Mouse (Mus musculus) midbrain, embryonic 13.5 days (tissue): ENCODE data around the gene Nlrp9c. TPM values are rescaled to one million over a fixed set of nuclear protein-coding genes. Genes with fewer than 3 reads are reported as not detected.
"Not testable (repeated sequence)": the region's sequence is repeated elsewhere in the genome, so short reads cannot be mapped to it uniquely, and the experiment has no call there.

Experiments used
- ATAC-seq: fragments of 200-750 bp; cut with Nextera tagmentation; 2 replicates; pipeline ENCODE4 v1.8.0; 2017; ENCODE audit warnings: mild to moderate bottlenecking, moderate TSS enrichment, moderate library complexity
- H3K27ac ChIP-seq: fragments of 300-500 bp; sonication (generic); 2 replicates; pipeline ENCODE4 v1.5.1; 2015; ENCODE audit warnings: inconsistent platforms, mild to moderate bottlenecking, moderate library complexity
- H3K27me3 ChIP-seq: fragments of 300-500 bp; sonication (generic); 2 replicates; pipeline ENCODE4 v1.6.1; 2015; ENCODE audit warnings: mild to moderate bottlenecking, inconsistent platforms
- H3K36me3 ChIP-seq: fragments of 300-500 bp; sonication (generic); 2 replicates; pipeline ENCODE4 v1.6.1; 2015; ENCODE audit warnings: mild to moderate bottlenecking, inconsistent platforms
- H3K4me1 ChIP-seq: fragments of 300-500 bp; sonication (generic); replicated peaks from 2 replicates; pipeline ENCODE4 v1.6.1; 2015; ENCODE audit warnings: inconsistent platforms
- H3K4me2 ChIP-seq: fragments of 300-500 bp; sonication (generic); replicated peaks from 2 replicates; pipeline ENCODE4 v1.6.1; 2015; ENCODE audit warnings: moderate library complexity, mild to moderate bottlenecking, inconsistent platforms
- H3K4me3 ChIP-seq: fragments of 300-500 bp; sonication (generic); replicated peaks from 2 replicates; pipeline ENCODE4 v1.5.1; 2015; ENCODE audit warnings: mild to moderate bottlenecking, inconsistent platforms
- H3K9ac ChIP-seq: fragments of 300-500 bp; sonication (generic); replicated peaks from 2 replicates; pipeline ENCODE4 v1.6.1; 2015; ENCODE audit warnings: mild to moderate bottlenecking, inconsistent platforms
- H3K9me3 ChIP-seq: fragments of 300-500 bp; sonication (generic); 2 replicates; pipeline ENCODE4 v1.6.1; 2016; ENCODE audit warnings: mild to moderate bottlenecking, inconsistent platforms
- WGBS: fragments of 180-500 bp; shearing (Covaris S2); methylation state at CpG from one replicate; pipeline ENCODE4 v1.1.7; 2015; 5-methylcytosine and 5-hydroxymethylcytosine counted together
- polyA plus RNA-seq: library from polyadenylated mRNA; unstranded; fragments of >200 nt; fragmentation: Nextera tagmentation; extraction: Ambion mirVana; gene quantifications from 2 replicates; pipeline ENCODE4 v1.2.1, GENCODE M21; 2015

Gene Nlrp9c
- polyA plus RNA-seq = not detected in 2 replicates

DNA sequence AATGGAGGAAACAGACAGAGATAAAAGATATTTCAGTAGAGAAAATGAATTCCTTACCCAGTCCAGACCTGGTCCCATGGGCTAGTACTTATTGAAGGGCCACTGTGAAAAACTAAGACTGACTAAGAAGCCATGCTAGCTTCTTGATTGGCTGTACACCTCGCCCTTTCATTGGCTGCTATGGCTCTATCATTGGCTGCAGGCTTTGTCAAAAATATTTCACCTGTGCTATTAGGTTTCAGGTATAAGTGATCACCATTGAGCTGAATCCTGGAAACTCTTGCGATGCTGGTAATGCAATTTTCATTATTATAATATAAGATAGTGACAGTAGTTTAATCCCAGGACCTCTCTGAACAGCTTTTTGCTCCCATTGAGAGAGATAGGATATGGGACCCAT is at the start of gene Nlrp9c:
Nlrp9c (minus strand) TSS at position 101 of the 400 bp plus-strand sequence.
- ATAC-seq, H3K9ac ChIP-seq, H3K36me3 ChIP-seq, H3K4me2 ChIP-seq, H3K27ac ChIP-seq, H3K4me3 ChIP-seq, H3K27me3 ChIP-seq, H3K4me1 ChIP-seq: not testable (repeated sequence)
- peaks cover 21% of the 10 kb centered on the region for H3K9me3 ChIP-seq
- WGBS = 68% methylated on average over 2 of the region's 2 CpGs

DNA sequence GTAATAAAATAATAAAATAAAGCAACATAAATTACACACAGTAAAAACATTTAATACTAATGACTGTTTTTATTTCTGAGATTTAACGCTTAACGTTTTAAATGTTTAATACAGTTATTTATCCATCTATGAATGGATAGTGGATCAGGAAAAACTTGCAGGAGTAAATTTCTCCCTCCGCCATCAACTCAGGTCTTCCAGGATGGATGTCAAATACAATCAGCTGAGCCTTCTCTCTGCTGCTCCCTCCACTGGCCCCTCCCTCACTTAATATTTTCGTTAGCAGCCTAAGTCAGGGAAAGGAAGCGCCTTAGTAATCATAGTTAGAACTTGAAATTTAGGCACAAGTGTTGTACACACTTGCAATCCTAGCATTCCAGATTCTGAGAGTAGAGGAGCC is 31.3 kb upstream of the Nlrp9c start, which contains the start of gene Nlrp4a:
Nlrp4a (plus strand) TSS at position 301 of the 400 bp plus-strand sequence.
- no peak within 1 kb of the TSS for H3K27ac ChIP-seq
- no peaks in the 10 kb centered on the region for H3K36me3 ChIP-seq
- H3K9ac ChIP-seq = no peak within 1 kb of the TSS
- ATAC-seq = no peak
- H3K27me3 ChIP-seq = no peaks in the 10 kb centered on the region
- no peak within 1 kb of the TSS for H3K4me2 ChIP-seq
- no peaks in the 10 kb centered on the region for H3K4me1 ChIP-seq
- H3K9me3 ChIP-seq = peaks cover 4% of the 10 kb centered on the region; the same call in 1 of the 2 replicates
- no peak within 1 kb of the TSS for H3K4me3 ChIP-seq
- WGBS = 87% methylated on average over 5 of the region's 5 CpGs

DNA sequence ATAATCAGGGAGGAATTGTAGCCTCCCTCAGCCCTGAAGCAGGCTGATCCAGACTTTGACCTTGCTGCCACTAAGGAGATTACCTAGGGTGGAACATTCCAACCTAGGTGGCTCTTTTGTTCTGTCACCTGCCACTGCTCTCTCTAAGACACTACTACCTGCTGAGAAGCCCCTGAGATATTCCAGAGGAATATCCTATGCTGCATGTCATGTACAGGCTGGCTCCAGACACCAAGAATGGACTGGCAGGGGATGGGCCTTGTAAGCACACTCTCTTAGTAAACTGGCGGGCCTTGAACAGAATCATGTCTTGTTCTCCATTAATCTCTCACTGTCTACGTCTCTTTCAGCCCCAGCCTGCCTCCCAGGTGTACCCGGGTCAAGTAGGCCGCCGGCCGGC is 11.7 kb downstream of the Nlrp9c start:
- WGBS = 88% methylated on average over 6 of the region's 6 CpGs
- H3K4me1 ChIP-seq, H3K27me3 ChIP-seq: not testable (repeated sequence)

GRCm38 (mm10) chr7:26391137-26391536 is 12.4 kb downstream of the Nlrp9c start:
- H3K36me3 ChIP-seq, H3K4me1 ChIP-seq, H3K27me3 ChIP-seq, H3K4me3 ChIP-seq, H3K4me2 ChIP-seq, H3K9ac ChIP-seq, H3K27ac ChIP-seq, ATAC-seq: not testable (repeated sequence)
- WGBS = 83% methylated on average over 2 of the region's 2 CpGs
- 0 out of 2 replicates have a peak, but pooled peaks cover 24% of the 10 kb centered on the region for H3K9me3 ChIP-seq

More for the DNA sequence above, 11.7 kb downstream of the Nlrp9c start:
- H3K36me3 ChIP-seq, H3K9ac ChIP-seq, H3K4me2 ChIP-seq, ATAC-seq, H3K4me3 ChIP-seq, H3K27ac ChIP-seq: not testable (repeated sequence)
- 0 out of 2 replicates have a peak, but pooled peaks cover 24% of the 10 kb centered on the region for H3K9me3 ChIP-seq

DNA sequence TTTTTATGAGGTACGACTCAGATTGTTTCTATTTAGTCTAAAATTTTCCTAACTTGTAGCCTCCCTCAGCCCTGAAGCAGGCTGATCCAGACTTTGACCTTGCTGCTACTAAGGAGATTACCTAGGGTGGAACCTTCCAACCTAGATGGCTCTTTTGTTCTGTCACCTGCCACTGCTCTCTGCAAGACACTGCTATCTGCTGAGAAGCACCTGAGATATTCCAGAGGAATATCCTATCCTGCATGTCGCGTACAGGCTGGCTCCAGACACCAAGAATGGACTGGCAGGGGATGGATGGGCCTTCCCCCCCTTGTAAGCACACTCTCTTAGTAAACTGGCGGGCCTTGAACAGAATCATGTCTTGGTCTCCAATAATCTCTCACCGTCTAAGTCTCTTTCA is 16.8 kb downstream of the Nlrp9c start:
- WGBS = 85% methylated on average over 5 of the region's 5 CpGs
- H3K4me2 ChIP-seq, H3K36me3 ChIP-seq, H3K4me3 ChIP-seq, H3K9ac ChIP-seq, H3K4me1 ChIP-seq, H3K27me3 ChIP-seq, ATAC-seq, H3K27ac ChIP-seq: not testable (repeated sequence)
- peaks cover 12% of the 10 kb centered on the region; the same call in 1 of the 2 replicates for H3K9me3 ChIP-seq

DNA sequence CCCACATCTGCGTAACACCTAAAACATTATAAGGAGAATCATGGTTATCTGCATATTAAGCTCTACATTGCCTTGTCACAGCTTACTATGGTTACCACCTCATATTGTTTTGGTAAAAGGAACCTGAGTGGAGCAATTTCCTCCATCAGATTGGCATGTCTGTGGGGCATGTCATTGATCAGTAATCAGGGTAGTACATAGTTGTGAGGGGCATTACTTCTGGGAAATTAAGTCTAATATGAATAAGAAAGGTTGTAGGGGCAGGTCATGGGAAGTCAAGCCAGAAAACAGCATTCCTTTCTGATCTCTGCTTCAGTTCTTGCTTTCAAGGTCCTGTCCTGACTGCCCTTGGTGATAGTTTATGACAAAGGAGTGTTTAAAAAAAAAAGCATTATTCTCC is 22.7 kb downstream of the Nlrp9c start:
- no peaks in the 10 kb centered on the region for H3K27me3 ChIP-seq
- H3K4me2 ChIP-seq = no peak overlapping the region
- no peak overlapping the region for H3K4me3 ChIP-seq
- no peak overlapping the region for H3K27ac ChIP-seq
- H3K36me3 ChIP-seq = no peaks in the 10 kb centered on the region
- no peak overlapping the region for H3K9ac ChIP-seq
- peaks cover 11% of the 10 kb centered on the region for H3K9me3 ChIP-seq
- ATAC-seq = no peak
- H3K4me1 ChIP-seq = no peaks in the 10 kb centered on the region
- 88% methylated on average over 1 of the region's 1 CpGs for WGBS

DNA sequence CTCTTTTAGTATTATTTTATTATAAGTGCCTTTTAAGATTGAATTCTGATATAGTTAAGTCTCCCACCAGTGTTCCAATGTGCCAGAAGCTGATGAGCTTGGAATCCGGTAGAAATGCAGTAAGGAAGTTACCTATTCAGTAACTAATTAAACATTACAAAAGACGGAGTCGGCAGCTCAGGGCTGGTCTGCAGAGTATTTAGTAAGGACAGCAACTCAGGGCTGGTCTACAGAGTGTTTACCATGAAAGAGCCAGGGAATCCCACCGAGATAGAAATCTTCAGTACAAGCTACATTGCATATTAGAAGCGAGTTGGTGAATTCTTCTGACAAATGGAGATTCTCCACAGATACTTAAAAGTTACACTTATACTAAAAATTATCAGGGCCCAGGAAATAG is 30.3 kb downstream of the Nlrp9c start:
- ATAC-seq, H3K36me3 ChIP-seq, H3K4me3 ChIP-seq, H3K4me2 ChIP-seq, H3K27ac ChIP-seq, H3K9ac ChIP-seq, H3K27me3 ChIP-seq, H3K4me1 ChIP-seq: not testable (repeated sequence)
- peaks cover 23% of the 10 kb centered on the region for H3K9me3 ChIP-seq
- WGBS = 84% methylated on average over 5 of the region's 5 CpGs

- not testable (repeated sequence) for H3K27me3 ChIP-seq, H3K4me1 ChIP-seq, H3K36me3 ChIP-seq, H3K4me3 ChIP-seq, H3K4me2 ChIP-seq, H3K9ac ChIP-seq, H3K27ac ChIP-seq, ATAC-seq, H3K9me3 ChIP-seq
- 92% methylated on average over 5 of the region's 6 CpGs for WGBS
These were observed 46.8 kb downstream of the Nlrp9c start for GRCm38 (mm10) chr7:26356719-26357118.

DNA sequence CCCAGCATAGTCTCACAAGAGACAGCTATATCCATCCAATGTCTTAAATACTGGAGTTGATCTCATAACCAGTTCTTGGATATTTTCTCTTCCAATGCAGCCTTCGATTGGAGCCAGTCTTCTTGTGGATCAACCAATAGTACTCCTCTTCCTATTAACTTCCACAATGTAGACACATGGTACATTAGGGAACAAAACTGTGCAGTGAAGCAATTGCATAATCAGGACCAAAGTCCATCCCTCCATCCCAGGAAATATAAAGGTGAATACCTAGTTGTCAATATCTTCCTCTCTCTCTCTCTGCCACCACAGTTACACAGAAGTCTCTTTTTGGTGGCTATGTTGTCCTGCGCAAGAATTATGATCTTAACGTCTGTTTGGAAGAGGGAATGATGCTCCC is 51.2 kb downstream of the Nlrp9c start:
- not testable (repeated sequence) for ATAC-seq, H3K27ac ChIP-seq, H3K4me1 ChIP-seq, H3K36me3 ChIP-seq, H3K9ac ChIP-seq, H3K4me2 ChIP-seq, H3K4me3 ChIP-seq, H3K9me3 ChIP-seq, H3K27me3 ChIP-seq
- WGBS = 84% methylated on average over 3 of the region's 3 CpGs

DNA sequence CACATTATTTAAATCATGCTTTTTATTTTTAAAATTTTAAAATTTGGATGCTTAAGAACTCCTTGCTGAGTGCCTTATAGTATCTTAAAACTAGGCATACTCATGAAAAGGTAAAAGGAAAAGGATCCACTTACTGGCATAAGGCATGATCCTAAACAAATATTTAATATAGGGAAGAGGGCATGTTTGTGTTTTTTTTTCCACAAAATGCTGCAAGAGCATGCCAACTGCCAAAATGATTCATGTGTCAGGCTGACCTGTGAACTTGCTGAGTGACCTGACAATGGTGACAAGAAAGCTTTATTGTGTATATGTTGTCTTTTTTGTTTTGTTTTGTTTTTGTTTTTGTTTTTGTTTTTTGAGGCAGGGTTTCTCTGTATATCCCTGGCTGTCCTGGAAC is 53.3 kb downstream of the Nlrp9c start:
- not testable (repeated sequence) for ATAC-seq, H3K36me3 ChIP-seq, H3K9me3 ChIP-seq, H3K9ac ChIP-seq, H3K27ac ChIP-seq, H3K4me2 ChIP-seq, H3K27me3 ChIP-seq, H3K4me3 ChIP-seq, H3K4me1 ChIP-seq

DNA sequence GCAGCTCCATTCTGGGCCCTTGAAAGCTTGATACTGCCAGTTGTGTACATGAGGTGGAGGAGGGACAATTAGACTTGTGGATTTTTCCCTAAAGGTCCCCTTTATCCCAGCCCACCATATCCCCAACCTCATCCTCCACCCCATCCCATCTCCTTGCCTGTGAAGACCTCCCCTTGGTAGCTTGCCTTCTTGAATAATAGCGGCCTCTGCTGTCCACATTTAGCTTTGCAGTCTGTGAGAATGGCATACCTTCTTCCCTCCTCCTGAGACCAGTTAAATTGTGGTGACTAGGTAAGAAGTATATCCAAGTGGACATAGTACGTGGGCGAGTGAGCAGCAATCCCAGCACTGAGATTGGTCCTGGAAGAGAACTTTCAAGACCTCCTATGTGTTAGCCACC is 83.1 kb downstream of the Nlrp9c start:
- not testable (repeated sequence) for H3K27ac ChIP-seq, H3K4me2 ChIP-seq, H3K27me3 ChIP-seq, H3K36me3 ChIP-seq, H3K4me1 ChIP-seq, H3K9ac ChIP-seq, ATAC-seq, H3K4me3 ChIP-seq
- 0 out of 2 replicates have a peak, but pooled peaks cover 12% of the 10 kb centered on the region for H3K9me3 ChIP-seq
- 68% methylated on average over 3 of the region's 3 CpGs for WGBS

DNA sequence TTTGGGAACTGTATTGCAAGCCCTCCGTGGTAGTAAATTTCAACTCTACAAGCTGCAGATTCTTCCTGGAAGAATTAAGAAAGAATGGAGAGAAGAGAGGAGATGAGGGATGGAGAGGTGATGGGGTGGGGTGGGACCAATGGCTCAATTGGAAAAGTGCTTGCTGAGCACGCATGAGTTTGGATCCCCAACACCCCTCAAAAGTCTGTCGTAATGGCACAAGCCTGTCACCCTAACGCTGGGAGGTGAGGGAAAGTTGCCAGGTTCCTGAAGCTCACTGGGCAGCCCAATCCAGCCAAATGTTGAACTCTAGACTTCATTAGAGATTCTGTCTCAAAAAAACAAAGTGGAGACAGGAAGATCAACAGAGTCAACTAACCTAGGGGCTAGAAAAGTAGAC is 87.7 kb downstream of the Nlrp9c start:
- not testable (repeated sequence) for H3K27me3 ChIP-seq, H3K4me2 ChIP-seq, H3K27ac ChIP-seq, H3K4me1 ChIP-seq, ATAC-seq, H3K9ac ChIP-seq, H3K4me3 ChIP-seq, H3K36me3 ChIP-seq
- 84% methylated on average over 4 of the region's 4 CpGs for WGBS
- H3K9me3 ChIP-seq = 0 out of 2 replicates have a peak, but pooled peaks cover 18% of the 10 kb centered on the region

DNA sequence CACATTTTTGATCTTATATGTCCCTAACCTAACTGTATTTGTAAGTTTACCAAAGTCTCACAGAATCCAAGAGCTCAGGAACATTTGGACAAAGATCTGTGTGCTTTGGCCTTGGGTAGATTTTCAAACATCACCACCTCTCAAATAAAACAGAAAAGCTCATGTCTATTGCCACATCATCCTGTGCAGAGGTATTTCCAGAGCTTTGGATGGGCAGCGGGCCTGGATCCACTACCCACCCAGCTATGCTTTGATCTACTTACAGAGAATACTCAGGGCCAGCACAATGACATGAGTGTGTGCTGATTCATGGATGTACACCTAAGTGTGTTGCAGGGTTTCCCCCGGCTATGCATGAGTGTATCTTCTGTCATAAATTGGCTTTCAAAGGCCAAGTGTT is 88.3 kb downstream of the Nlrp9c start:
- not testable (repeated sequence) for H3K4me2 ChIP-seq, H3K27ac ChIP-seq, H3K27me3 ChIP-seq, H3K4me3 ChIP-seq, H3K9ac ChIP-seq, ATAC-seq, H3K36me3 ChIP-seq, H3K4me1 ChIP-seq
- WGBS = 75% methylated on average over 2 of the region's 2 CpGs
- 0 out of 2 replicates have a peak, but pooled peaks cover 22% of the 10 kb centered on the region for H3K9me3 ChIP-seq
